Mouse (Mus musculus) frontal cortex, adult (tissue): Measurements from ENCODE around the gene Irf2.
A peak's percentile ranks its signal among the peaks of the same experiment; 100 is the strongest.

Source experiments
- ATAC-seq: cut with Nextera tagmentation; 2 replicates; pipeline ENCODE4 v1.9.2; 2017; ENCODE audit warnings: mild to moderate bottlenecking, moderate library complexity, mixed read lengths; ENCODE audit not compliant: low TSS enrichment

Gene Irf2

DNA sequence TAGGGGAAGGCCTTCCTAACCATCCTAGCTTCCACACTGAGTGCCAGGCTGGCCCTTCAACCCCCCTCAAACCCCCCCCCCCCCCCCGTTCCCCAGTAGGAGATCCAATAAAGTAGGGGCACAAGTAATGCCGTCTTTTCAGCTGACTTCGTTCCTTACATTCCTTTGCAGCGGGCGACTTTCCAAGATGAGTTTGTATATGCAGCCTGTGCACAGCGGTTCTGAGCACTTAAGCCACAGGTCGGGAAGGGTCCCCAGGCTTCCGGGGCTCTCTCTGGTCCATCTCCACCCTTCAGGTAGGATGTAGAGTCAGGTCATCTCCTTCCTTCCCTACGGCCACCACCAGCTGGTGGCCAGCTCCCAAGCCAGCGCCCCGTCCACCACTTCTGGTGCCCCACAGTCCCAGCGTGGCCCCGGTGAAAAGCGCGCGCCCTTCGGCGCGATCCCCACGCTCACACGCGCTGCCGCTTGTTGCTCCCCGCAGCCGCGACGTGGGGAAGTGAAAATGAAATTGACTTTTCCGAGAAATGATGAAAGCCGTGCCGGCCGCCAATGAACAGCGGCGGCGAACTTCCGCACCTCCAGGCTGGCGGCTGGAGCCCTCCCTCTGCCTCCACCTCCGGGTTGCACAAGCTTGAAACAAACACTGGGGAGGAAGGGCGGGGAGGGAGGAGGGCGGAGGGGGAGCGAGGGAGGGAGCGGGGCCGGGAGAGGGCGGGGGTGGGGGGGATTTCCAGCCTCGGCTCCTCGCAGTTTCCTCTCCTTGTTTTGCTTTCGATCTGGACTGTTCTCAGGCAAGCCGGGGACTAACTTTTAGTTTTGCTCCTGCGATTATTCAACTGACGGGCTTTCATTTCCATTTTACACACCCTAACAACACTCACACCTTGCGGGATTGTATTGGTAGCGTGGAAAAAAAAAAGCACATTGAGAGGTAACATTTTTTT is at the start of gene Irf2:
Irf2 (plus strand) TSS at position 730 of the 947 bp plus-strand sequence.
- ATAC-seq: peak; percentile 56

DNA sequence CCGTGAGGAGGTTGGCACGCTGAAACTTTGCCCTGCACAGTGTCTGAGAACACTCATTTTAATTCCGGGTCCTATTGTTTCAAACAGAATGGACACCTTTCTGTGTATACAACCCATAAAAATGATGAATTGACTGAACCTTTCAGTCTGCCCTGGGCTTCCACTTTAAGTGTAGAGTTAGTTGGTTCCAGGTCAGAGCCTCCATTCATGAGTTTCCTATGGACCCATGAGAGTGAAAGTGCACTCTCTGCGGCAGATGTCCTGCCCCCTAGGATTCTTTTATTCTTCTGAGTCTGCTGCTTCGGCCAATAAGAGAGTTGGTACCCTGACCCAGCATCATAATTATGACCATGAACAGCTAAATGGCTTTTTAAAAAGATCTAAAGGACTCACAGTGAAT is 49.4 kb upstream of the Irf2 start:
- ATAC-seq: no peak

- peak; percentile 36 for ATAC-seq
Observed at GRCm38 (mm10) chr8:46690581-46690980, 49.0 kb upstream of the Irf2 start.

- ATAC-seq: no peak
Observed at GRCm38 (mm10) chr8:46691360-46691759, 48.2 kb upstream of the Irf2 start.

DNA sequence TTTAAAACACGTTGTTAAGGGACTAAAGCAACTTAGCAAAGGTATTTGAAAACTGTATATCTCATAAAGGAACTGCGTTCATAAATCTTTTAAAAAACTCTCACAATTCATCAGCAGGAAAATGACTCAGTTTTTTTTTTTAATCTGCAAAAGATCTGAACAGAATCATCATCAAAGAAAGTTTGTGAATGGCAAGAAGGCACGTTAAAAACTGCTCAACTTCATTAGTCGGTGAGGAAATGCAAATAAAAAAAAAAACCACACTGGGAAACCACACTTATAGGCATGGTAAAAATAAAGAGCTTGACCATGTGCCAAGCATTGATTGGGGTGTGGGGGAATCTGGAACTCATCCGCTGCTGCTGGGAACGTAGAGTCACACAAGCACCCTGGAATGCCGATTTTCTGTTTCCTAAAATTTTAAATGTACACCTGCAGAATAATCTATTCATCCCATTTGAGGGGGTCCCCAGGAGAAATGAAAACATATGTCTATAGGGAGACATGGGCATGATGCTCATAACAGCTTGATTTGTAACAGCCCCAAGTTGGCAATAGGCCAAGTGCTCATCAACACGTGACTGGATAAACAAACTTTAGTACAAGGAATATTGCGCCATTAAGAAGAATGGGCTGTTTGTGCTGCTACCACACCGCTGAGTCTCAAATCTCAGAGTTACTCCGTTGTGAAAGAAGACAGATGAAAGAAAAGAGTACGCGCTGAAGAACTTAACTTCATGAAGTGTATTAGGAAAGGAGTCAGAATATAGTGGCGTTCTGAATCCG is 43.1 kb upstream of the Irf2 start:
- ATAC-seq: no peak

DNA sequence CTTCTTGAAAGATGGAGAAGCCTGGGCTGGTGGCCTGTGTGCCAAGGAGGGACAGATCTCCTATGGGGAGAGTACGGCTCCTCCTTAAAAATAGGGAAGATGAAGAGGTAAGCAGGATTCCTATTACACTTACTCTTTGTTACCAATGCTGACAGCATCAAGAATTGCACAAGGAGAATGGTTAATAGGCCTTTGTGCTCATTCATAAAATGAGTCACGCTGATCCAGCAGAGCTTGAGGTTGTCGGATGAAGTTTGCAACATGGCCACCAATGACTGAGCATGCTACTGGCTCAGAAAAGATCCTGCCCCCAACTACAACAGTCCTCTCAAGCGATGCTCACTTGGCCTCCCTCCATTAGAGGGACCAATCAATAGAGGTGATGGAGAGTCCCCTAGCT is 42.0 kb upstream of the Irf2 start:
- ATAC-seq: no peak

GRCm38 (mm10) chr8:46698162-46698561 is 41.4 kb upstream of the Irf2 start:
- peak; percentile 52; the same call in 1 of the 2 replicates for ATAC-seq

- peak; percentile 67; the same call in 1 of the 2 replicates for ATAC-seq
Observed at GRCm38 (mm10) chr8:46705145-46705544, 34.4 kb upstream of the Irf2 start.

- ATAC-seq: no peak
Observed at GRCm38 (mm10) chr8:46706730-46707129, 32.8 kb upstream of the Irf2 start.

DNA sequence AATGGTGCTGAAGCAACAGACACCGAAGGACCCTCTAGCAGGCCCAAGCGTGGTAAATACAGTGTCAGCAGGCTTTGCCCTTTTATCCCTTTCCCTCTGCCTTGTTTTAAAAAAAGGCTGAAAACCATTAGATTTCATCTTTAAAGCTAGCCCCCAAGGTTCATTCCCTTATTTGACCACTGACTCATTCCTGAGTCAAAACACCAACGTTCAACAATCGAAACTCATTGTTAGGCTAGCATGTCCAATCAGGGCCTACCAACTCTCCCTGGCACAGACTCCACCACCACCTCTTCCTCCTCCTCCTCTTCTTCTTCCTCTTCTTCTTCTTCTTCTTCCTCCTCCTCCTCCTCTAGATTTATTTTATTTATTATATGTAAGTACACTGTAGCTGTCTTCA is 30.2 kb upstream of the Irf2 start:
- no peak for ATAC-seq

GRCm38 (mm10) chr8:46710289-46710688 is 29.2 kb upstream of the Irf2 start:
- ATAC-seq: peak; percentile 60

DNA sequence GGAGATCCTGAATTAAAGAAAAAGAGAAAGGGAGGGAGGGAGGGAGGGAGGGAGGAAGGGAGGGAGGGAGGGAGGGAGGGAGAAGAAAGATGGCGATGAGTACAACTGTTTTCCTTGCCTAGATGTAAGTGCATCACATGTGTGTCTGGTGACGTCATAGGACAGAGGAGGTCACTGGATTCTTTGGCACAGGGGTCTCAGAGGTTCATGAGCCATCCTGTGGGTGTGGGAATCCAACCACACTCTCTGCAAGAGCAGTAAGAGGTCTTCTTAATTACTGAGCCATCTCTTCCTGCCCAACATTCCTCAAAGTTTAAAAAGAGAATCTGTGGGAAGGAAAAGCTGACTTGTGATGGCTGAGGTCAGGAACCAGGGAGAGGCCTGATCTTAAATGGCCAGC is 28.0 kb upstream of the Irf2 start:
- ATAC-seq: no peak

DNA sequence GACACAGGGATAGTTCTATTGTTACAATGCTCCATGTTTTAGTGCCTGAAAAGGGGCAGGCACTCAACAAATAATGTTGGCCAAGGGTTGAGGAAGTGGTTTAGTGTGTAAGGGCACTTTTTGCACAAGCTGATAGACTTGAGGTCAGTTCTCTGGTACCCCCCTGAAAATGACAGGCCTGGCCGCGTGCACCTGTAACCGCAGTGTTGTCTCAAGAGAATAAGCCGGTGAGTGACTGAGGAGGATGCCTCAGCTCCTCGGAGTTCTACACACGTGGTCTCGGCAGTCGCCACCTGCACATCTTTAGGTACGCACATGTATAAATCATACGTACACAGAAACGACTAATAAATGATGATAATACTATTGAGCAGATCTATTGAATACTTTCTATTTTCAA is 26.4 kb upstream of the Irf2 start:
- no peak for ATAC-seq

- ATAC-seq: no peak
Observed at GRCm38 (mm10) chr8:46713844-46714243, 25.7 kb upstream of the Irf2 start.

GRCm38 (mm10) chr8:46714400-46714799 is 25.1 kb upstream of the Irf2 start:
- peak; percentile 75 for ATAC-seq

DNA sequence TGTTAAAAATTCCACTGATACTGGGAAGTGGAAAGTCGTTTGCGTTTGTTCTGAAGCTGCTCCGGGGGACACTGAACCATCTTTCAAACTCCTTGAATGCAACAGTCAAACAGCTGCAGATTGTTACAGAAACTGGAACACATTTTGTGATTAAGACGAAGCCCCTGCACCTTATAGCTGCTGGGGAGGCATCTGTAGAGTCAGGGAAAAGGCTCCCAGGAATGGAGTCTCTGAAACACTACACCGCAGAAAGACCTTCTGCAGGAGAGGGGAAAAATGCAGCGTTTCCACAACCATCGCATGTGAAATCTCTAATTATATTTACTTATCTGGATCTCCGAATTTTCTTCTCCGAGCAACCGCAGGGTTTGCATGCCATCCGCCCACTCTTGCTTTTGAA is 23.1 kb upstream of the Irf2 start:
- no peak for ATAC-seq

GRCm38 (mm10) chr8:46717170-46717569 is 22.4 kb upstream of the Irf2 start:
- ATAC-seq: no peak

- ATAC-seq: no peak
Observed at GRCm38 (mm10) chr8:46718301-46718700, 21.2 kb upstream of the Irf2 start.

GRCm38 (mm10) chr8:46718747-46719146 is 20.8 kb upstream of the Irf2 start:
- ATAC-seq: no peak

DNA sequence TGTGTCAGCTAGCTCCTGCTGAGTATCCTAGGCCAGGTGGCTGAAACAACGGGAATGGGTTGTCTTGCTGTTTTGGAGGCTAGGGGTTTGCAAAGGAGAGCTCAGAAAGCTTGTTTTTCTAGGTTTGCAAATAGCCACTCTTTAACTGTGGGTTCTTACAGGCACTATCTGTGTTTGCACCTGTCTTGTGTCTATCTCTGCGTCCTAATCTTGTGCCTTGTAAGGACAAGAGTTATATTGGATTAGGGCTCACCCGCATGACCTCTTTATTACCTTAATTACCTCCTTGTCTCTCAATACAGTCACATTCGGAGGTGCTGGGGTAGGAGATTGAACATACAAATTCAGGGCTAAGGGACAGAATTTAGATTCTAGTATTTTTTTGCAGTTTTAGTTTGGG is 18.9 kb upstream of the Irf2 start:
- ATAC-seq: no peak

DNA sequence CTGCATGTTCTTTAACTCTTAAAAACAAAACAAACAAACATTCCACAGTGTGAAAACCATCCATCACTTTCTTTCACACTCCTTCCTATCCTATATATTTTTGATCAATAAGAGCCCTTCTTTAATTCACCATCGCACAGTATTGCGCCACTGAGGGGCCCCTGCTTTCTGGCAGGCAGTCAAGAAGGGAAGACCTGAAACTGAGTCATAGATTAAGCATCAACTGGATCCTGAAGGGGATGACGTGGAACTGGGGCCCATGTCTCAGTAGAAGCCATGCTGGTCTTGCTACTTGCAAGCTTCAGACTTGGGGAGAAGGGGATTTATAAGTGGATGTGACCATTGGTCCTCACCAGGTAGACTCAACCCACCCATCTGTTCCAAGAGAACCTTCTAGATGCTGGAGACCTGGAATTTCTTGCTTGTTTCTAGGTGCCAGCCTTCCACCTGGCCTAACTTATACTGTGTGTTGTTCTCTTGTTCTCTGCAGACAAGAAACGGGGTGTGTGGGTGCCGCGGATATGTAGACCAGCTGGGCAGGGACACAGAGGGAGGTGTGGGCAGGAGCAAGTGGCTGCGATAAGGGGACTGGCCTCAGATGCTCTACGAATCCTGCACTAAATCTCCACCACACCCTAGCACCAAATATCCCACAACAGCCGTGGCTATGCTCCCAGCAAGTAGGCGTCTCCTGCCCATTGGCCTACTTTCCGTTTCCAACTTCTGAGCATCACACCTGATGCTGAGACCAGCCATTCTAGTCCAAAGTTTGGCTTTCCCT is 18.3 kb upstream of the Irf2 start:
- ATAC-seq: peak; percentile 88

DNA sequence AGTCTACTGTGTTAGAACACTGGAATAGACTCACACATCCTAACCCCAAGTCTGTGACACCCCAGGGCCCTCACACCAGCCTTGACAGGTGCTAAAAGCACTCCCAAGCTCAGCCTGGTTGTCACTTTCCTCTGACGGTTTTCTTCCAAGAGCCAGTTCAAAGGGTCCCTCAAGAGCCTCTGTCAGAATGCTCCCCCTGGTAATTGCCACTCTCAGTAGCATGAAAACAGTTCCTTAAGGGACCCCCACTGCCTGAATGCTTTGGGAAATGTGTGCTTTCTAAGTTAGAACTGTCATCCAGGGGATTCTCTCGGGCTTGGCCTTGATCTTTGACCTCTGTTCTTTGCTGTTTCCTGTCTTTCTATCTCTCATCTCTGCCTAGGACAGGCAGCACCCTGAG is 17.0 kb upstream of the Irf2 start:
- no peak for ATAC-seq
